Comparison of ENCODE assay signal across 23 mouse cellular contexts in genomic region chr9:107544729-107545128, GRCm38 (mm10). TPM values are rescaled to one million over a fixed set of nuclear protein-coding genes. Genes with fewer than 3 reads are reported as not detected.
"Had no signal": no experiment of that assay in that cellular context is flagged by ENCODE, and none has a peak within 500 bp of the region (broad histone marks: within the 10 kb centered on the region; RNA-seq: fewer than 3 reads in every experiment).

No protein-coding gene starts in this region.

- H3K9ac ChIP-seq: intestine, embryonic 15.5 days; limb, embryonic 13.5 days; liver, embryonic 14.5 days; liver, postnatal 0 days; lung, embryonic 14.5 days; midbrain, embryonic 12.5 days; midbrain, embryonic 15.5 days; neural tube, embryonic 12.5 days; neural tube, embryonic 15.5 days had no signal

- H3K4me3 ChIP-seq: intestine, embryonic 15.5 days; limb, embryonic 10.5 days; limb, embryonic 13.5 days; midbrain, embryonic 12.5 days; midbrain, embryonic 15.5 days; neural tube, embryonic 12.5 days; neural tube, embryonic 15.5 days had no signal

- ATAC-seq: intestine, embryonic 15.5 days; liver, postnatal 0 days; lung, postnatal 0 days; midbrain, embryonic 15.5 days had no signal

- H3K27ac ChIP-seq: intestine, embryonic 15.5 days; limb, embryonic 10.5 days; limb, embryonic 13.5 days; liver, embryonic 14.5 days; macrophage; midbrain, embryonic 12.5 days; midbrain, embryonic 15.5 days; neural tube, embryonic 12.5 days; neural tube, embryonic 15.5 days; stomach, postnatal 0 days had no signal

- H3K9me3 ChIP-seq: intestine, embryonic 15.5 days; limb, embryonic 10.5 days; limb, embryonic 13.5 days; midbrain, embryonic 12.5 days; midbrain, embryonic 15.5 days; neural tube, embryonic 12.5 days; neural tube, embryonic 15.5 days had no signal

- H3K27me3 ChIP-seq: intestine, embryonic 15.5 days; limb, embryonic 13.5 days had no signal

- DNase-seq: kidney, adult 8-10 months; kidney, postnatal 14 days; kidney, postnatal 4 days; liver; liver, postnatal 0 days; lung, embryonic 14.5 days; right cerebral cortex, adult 18-20 months; right cerebral cortex, postnatal 14 days; right cerebral cortex, postnatal 4 days; thymus, adult 18-20 months; thymus, postnatal 14 days had no signal

- H3K4me2 ChIP-seq: intestine, embryonic 15.5 days; limb, embryonic 13.5 days; lung, embryonic 14.5 days; midbrain, embryonic 12.5 days; midbrain, embryonic 15.5 days; neural tube, embryonic 12.5 days; neural tube, embryonic 15.5 days had no signal

RNA-seq across cellular contexts. Expression of gene Zmynd10, which starts 2.4 kb away (rescaled TPM):
- total RNA-seq: megakaryocyte, adult 5-6 weeks had no signal
- polyA plus RNA-seq: macrophage had no signal
